Mouse (Mus musculus): ENCODE results near the gene Pcdh15.

DNA sequence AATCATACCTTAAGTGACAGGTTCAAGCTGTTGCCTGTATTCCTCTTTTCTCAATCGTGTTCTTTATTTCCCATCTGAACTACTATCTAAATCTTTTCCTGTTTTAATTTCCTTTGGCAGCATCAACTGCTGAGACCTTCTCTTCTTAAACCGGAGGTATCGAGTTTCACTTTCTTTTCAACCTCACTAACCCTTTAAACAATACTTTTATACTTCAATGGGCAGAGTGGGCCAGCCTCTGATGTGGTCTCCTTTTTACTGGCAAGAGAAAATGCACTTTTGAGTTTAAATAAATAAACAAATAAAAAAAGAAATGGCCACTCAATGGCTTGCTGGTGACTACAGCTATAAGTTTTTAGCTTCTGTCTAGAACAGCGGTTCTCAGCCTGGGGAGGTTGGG lies 1537.9 kb downstream of the Pcdh15 start:
- TF ChIP-seq CTCF (conservative IDR thresholded peaks at IDR 0.05; ENCODE audit: insufficient read depth, insufficient read length, low read depth, low read length) (no peak), POLR2A (IDR thresholded peaks at IDR 0.05; ENCODE audit: low read depth, low read length) (no peak)
